Mouse (Mus musculus) cerebellum, adult 2 months (tissue): ENCODE data around the gene Cort. TPM values are rescaled to one million over a fixed set of nuclear protein-coding genes. Genes with fewer than 3 reads are reported as not detected.
"Not testable (repeated sequence)": the region's sequence is repeated elsewhere in the genome, so short reads cannot be mapped to it uniquely, and the experiment has no call there.

Source experiments
- DNase-seq, 2 experiments: peaks; one replicate each; pipeline ENCODE4 v3.0.0; 2021
- H3K27ac ChIP-seq: fragments of 200-500 bp; 2 replicates; pipeline ENCODE4 v1.5.1; 2012; ENCODE audit warnings: low read length, control low read depth, inconsistent platforms; ENCODE audit not compliant: insufficient read depth
- H3K27me3 ChIP-seq: fragments of 200-500 bp; 2 replicates; pipeline ENCODE4 v1.6.1; 2012; ENCODE audit warnings: inconsistent platforms, mild to moderate bottlenecking, low read length, moderate library complexity; ENCODE audit not compliant: control insufficient read depth, insufficient read depth
- H3K4me1 ChIP-seq: fragments of 200-500 bp; 2 replicates; pipeline ENCODE4 v1.6.1; 2011; ENCODE audit warnings: low read length; ENCODE audit not compliant: control insufficient read depth, insufficient read depth
- H3K4me3 ChIP-seq: fragments of 200-500 bp; replicated peaks from 2 replicates; pipeline ENCODE3; 2011; ENCODE audit warnings: mild to moderate bottlenecking, low read depth, low read length, control low read depth; ENCODE audit not compliant: insufficient read depth
- CTCF ChIP-seq: fragments of 200-500 bp; IDR thresholded peaks from 2 replicates; pipeline ENCODE4 v1.5.1; 2011; ENCODE audit warnings: low read depth, mild to moderate bottlenecking, control low read depth, low read length, moderate library complexity, borderline replicate concordance; ENCODE audit not compliant: insufficient read depth
- POLR2A ChIP-seq: fragments of 200-500 bp; IDR thresholded peaks from 2 replicates; pipeline ENCODE4 v1.6.1; 2011; ENCODE audit warnings: low read length, control low read depth, borderline replicate concordance; ENCODE audit not compliant: insufficient read depth
- WGBS: fragments of 180-500 bp; shearing (Covaris S2); methylation state at CpG from one replicate; pipeline ENCODE4 v1.1.7; 2018; 5-methylcytosine and 5-hydroxymethylcytosine counted together
- polyA plus RNA-seq: library from polyadenylated mRNA; depleted of rRNA; stranded (reverse); fragments of >200 nt; gene quantifications from 2 replicates; pipeline ENCODE4 v1.2.3, GENCODE M21; 2012

Gene Cort
- polyA plus RNA-seq, 1 experiment = 0.29 TPM

DNA sequence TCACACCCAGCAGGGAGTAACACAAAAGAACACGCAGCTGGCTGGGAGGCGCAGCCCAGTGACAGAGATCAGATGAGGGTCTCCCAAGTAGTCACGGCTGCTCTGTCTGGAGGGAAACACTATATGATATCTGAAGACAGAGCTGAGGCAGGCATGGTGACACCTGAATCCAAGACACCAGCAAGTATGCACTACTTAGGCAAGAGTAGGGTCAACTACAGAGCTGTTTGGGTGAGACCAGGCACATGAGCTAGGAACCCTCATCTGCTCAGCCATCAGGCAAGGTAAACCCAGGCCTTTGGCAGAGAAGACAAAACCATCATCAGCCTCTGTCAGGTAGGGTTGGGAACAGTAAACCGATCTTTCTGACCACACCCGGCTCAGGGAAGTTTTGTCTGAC, 6.8 kb upstream of the Cort start:
- DNase-seq = no peak
- Histone ChIP-seq H3K27me3 (no peaks in the 10 kb centered on the region), H3K4me1 (no peaks in the 10 kb centered on the region), H3K4me3 (no peak overlapping the region), H3K27ac (no peak overlapping the region)
- 77% methylated on average over 5 of the region's 5 CpGs for WGBS
- TF ChIP-seq POLR2A (no peak), CTCF (no peak)

GRCm38 (mm10) chr4:149131789-149132565, 5.4 kb upstream of the Cort start:
- DNase-seq = no peak
- no peaks in the 10 kb centered on the region for H3K27me3 ChIP-seq
- no peak overlapping the region for H3K4me3 ChIP-seq
- H3K4me1 ChIP-seq = no peaks in the 10 kb centered on the region
- H3K27ac ChIP-seq = no peak overlapping the region
- TF ChIP-seq POLR2A (no peak), CTCF (no peak)
- WGBS = 87% methylated on average over 21 of the region's 21 CpGs

GRCm38 (mm10) chr4:149131021-149131752, 4.6 kb upstream of the Cort start:
- H3K27ac ChIP-seq = no peak overlapping the region
- TF ChIP-seq CTCF = no peak
- no peak for TF ChIP-seq POLR2A
- no peaks in the 10 kb centered on the region for H3K4me1 ChIP-seq
- DNase-seq = no peak
- H3K27me3 ChIP-seq = no peaks in the 10 kb centered on the region
- no peak overlapping the region for H3K4me3 ChIP-seq
- 82% methylated on average over 23 of the region's 23 CpGs for WGBS

- TF ChIP-seq POLR2A = no peak
- H3K27me3 ChIP-seq = no peaks in the 10 kb centered on the region
- no peak for DNase-seq
Measured at GRCm38 (mm10) chr4:149128467-149128866, 1.9 kb upstream of the Cort start.

GRCm38 (mm10) chr4:149126115-149126509, 451 bp downstream of the Cort start:
- Histone ChIP-seq H3K27me3 (no peaks in the 10 kb centered on the region), H3K27ac (no peak overlapping the region), H3K4me3 (no peak overlapping the region), H3K4me1 (no peaks in the 10 kb centered on the region)
- WGBS = 75% methylated on average over 6 of the region's 6 CpGs
- TF ChIP-seq POLR2A (no peak), CTCF (no peak)
- no peak for DNase-seq

More at GRCm38 (mm10) chr4:149128467-149128866, 1.9 kb upstream of the Cort start:
- WGBS = 88% methylated on average over 18 of the region's 18 CpGs
- Histone ChIP-seq H3K27ac (no peak overlapping the region), H3K4me3 (no peak overlapping the region), H3K4me1 (no peaks in the 10 kb centered on the region)

DNA sequence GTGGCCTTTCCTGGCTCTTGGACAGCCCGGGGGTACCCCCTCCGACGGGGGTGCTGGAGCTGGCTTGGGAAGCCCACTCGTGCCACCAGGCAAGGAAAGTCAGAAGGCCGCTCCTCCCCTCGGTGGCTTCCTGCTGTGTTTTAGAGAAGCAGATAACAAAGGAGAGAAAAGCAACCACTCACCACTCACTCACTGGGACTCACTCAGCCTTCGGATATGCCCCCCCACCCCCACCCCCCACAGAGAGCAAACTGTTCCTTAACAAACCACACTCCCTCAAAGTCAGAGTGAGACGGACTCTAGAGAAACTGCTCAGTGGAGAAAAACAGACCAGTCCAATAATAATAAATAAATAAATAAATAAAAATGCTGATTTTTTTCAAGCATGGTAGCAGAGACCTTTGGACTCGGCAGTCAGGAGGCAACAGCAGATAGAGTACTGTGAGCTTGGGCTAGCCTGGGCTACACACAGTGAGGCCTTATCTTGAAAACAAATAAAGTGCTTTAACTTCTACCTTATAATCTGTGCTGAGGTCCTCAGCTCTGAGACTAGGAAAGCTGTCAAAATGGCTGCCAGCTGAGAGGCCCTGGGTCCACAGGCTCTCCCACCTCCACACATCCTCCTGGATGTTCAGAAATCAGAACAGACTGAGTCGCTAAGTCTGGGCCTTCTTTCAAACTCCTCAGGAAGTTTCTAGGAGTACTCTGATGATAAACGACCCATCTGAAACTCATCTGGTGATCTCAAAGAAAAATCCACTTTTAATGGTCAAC, 1.0 kb downstream of the Cort start:
- Histone ChIP-seq H3K4me3 (no peak overlapping the region), H3K4me1 (no peaks in the 10 kb centered on the region), H3K27ac (no peak overlapping the region), H3K27me3 (no peaks in the 10 kb centered on the region)
- 39% methylated on average over 11 of the region's 11 CpGs for WGBS
- DNase-seq = no peak
- TF ChIP-seq CTCF (no peak), POLR2A (no peak)

DNA sequence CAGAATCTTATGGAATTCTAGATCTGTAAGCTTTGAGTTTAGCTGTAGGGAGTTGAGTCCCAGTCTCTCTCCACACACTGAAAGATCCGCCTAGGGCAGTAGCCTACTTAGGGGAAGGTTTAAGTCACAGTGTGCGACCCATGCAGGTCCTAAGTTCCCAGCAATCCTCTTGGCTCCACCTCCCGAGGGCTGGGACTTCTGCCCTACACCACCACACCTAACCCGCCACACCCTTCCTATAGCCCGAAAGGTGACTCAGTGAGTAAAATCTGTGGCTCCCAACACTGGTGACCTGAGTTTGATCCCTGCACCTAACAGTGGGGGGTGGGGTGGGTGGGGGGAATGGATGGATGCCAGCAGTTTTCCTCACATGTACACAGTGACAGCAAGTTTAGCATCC, 3.1 kb downstream of the Cort start:
- Histone ChIP-seq H3K27ac (no peak overlapping the region), H3K4me3 (no peak overlapping the region), H3K4me1 (no peaks in the 10 kb centered on the region), H3K27me3 (no peaks in the 10 kb centered on the region)
- 76% methylated on average over 5 of the region's 5 CpGs for WGBS
- no peak for TF ChIP-seq POLR2A
- TF ChIP-seq CTCF = no peak
- DNase-seq = no peak

GRCm38 (mm10) chr4:149119978-149120562, 6.5 kb downstream of the Cort start:
- not testable (repeated sequence) for DNase-seq, H3K27ac ChIP-seq, H3K27me3 ChIP-seq, H3K4me1 ChIP-seq, H3K4me3 ChIP-seq
- WGBS = 84% methylated on average over 12 of the region's 12 CpGs
